ENCODE assay signal across 9 mouse cellular contexts in genomic region chr6:42348281-42349005, GRCm38 (mm10). TPM values are rescaled to one million over a fixed set of nuclear protein-coding genes. Genes with fewer than 3 reads are reported as not detected.
DNase-seq lines count a peak whose midpoint lies in the region; ATAC-seq and TF ChIP-seq lines count a peak whose summit lies in the region.
"Had no signal": no experiment of that assay in that cellular context is flagged by ENCODE, and none has a peak within 500 bp of the region (broad histone marks: within the 10 kb centered on the region; RNA-seq: fewer than 3 reads in every experiment).

No protein-coding gene starts in this region.

- no peak for TF ChIP-seq CTCF in lung, postnatal 0 days (IDR thresholded peaks at IDR 0.05)
- TF ChIP-seq CTCF in lung, adult 2 months (IDR thresholded peaks at IDR 0.05; ENCODE audit: insufficient read depth, low read length): no peak

- H3K4me2 ChIP-seq in lung, postnatal 0 days (replicated peaks; ENCODE audit: low read depth, low read length): peak overlapping the region; percentile 84
- peak overlapping the region; percentile 77; the same call in 1 of the 2 replicates for H3K4me2 ChIP-seq in forebrain, embryonic 11.5 days (ENCODE audit: low read depth, low read length, severe bottlenecking)
- H3K4me2 ChIP-seq in limb, embryonic 11.5 days (ENCODE audit: low read depth, severe bottlenecking): peak overlapping the region; percentile 82; the same call in 1 of the 2 replicates
- peak overlapping the region; percentile 94 for H3K4me2 ChIP-seq in stomach, embryonic 14.5 days (replicated peaks; ENCODE audit: low read depth, low read length)

- no peak overlapping the region for H3K9ac ChIP-seq in lung, postnatal 0 days (replicated peaks; ENCODE audit: low read depth)
- no peak overlapping the region; the same call in 1 of the 2 replicates for H3K9ac ChIP-seq in forebrain, embryonic 11.5 days (ENCODE audit: low read length)
- H3K9ac ChIP-seq in limb, embryonic 11.5 days (ENCODE audit: low read length): no peak overlapping the region
- no peak overlapping the region for H3K9ac ChIP-seq in stomach, embryonic 14.5 days (replicated peaks; ENCODE audit: low read depth, low read length)

- H3K4me1 ChIP-seq in lung, postnatal 0 days (ENCODE audit: insufficient read depth, low read depth, low read length): peaks cover 23% of the 10 kb centered on the region; the same call in 1 of the 2 replicates
- peaks cover 12% of the 10 kb centered on the region for H3K4me1 ChIP-seq in lung, adult 2 months (ENCODE audit: control insufficient read depth, insufficient read depth, low read length)
- peaks cover 5% of the 10 kb centered on the region for H3K4me1 ChIP-seq in forebrain, embryonic 11.5 days (replicated peaks; ENCODE audit: control insufficient read depth, insufficient read depth, low read length)
- peaks cover 15% of the 10 kb centered on the region for H3K4me1 ChIP-seq in limb, embryonic 11.5 days (ENCODE audit: control insufficient read depth, insufficient read depth, low read length)
- peaks cover 26% of the 10 kb centered on the region for H3K4me1 ChIP-seq in stomach, embryonic 14.5 days (ENCODE audit: control insufficient read depth, insufficient read depth, low read length)

- intact Hi-C loops in left cerebral cortex, postnatal 10 days (cut with DNase I): no loop called here

- 40% methylated on average over 12 of the region's 12 CpGs for WGBS in lung, postnatal 0 days
- WGBS in lung, adult 2 months: 43% methylated on average over 12 of the region's 12 CpGs
- WGBS in forebrain, embryonic 11.5 days: 32% methylated on average over 12 of the region's 12 CpGs
- WGBS in limb, embryonic 11.5 days: 37% methylated on average over 12 of the region's 12 CpGs
- 37% methylated on average over 12 of the region's 12 CpGs for WGBS in stomach, embryonic 14.5 days

- DNase-seq in lung, postnatal 0 days (ENCODE audit: low spot score): no peak
- no peak for DNase-seq in lung, adult 2 months
- no peak for DNase-seq in forebrain, embryonic 11.5 days (ENCODE audit: low spot score)
- DNase-seq in limb, embryonic 11.5 days (ENCODE audit: low spot score): peak; percentile 20
- no peak for DNase-seq in left cerebral cortex, postnatal 10 days (ENCODE audit: extremely low spot score in 1 of 2, low spot score in 2 of 2)
- DNase-seq in kidney, adult 11 months: no peak
- DNase-seq in B cell, adult 2 months: no peak

- no peak for TF ChIP-seq EP300 in lung, postnatal 0 days (IDR thresholded peaks at IDR 0.05)

- H3K27me3 ChIP-seq in lung, postnatal 0 days (replicated peaks; ENCODE audit: insufficient read depth, low read length): no peaks in the 10 kb centered on the region
- no peaks in the 10 kb centered on the region for H3K27me3 ChIP-seq in forebrain, embryonic 11.5 days (ENCODE audit: control insufficient read depth, insufficient read depth, low read length)
- no peaks in the 10 kb centered on the region for H3K27me3 ChIP-seq in limb, embryonic 11.5 days (ENCODE audit: control insufficient read depth, insufficient read depth, low read length)
- no peaks in the 10 kb centered on the region for H3K27me3 ChIP-seq in stomach, embryonic 14.5 days (ENCODE audit: control insufficient read depth, insufficient read depth, low read length)

- no peaks in the 10 kb centered on the region; the same call in 1 of the 2 replicates for H3K36me3 ChIP-seq in lung, postnatal 0 days (ENCODE audit: insufficient read depth, low read length)
- no peaks in the 10 kb centered on the region for H3K36me3 ChIP-seq in forebrain, embryonic 11.5 days (ENCODE audit: control insufficient read depth, insufficient read depth, low read length)
- no peaks in the 10 kb centered on the region for H3K36me3 ChIP-seq in limb, embryonic 11.5 days (ENCODE audit: control insufficient read depth, insufficient read depth, low read length)
- H3K36me3 ChIP-seq in stomach, embryonic 14.5 days (ENCODE audit: control insufficient read depth, insufficient read depth, low read length): peaks cover 15% of the 10 kb centered on the region; the same call in 1 of the 2 replicates

- H3K4me3 ChIP-seq in lung, postnatal 0 days (ENCODE audit: low read depth, low read length): peak overlapping the region; percentile 99; the same call in 1 of the 2 replicates
- H3K4me3 ChIP-seq in lung, adult 2 months (replicated peaks; ENCODE audit: extremely low read depth, low read depth, low read length): no peak overlapping the region
- peak overlapping the region; percentile 77; the same call in 1 of the 2 replicates for H3K4me3 ChIP-seq in forebrain, embryonic 11.5 days (ENCODE audit: low read depth, low read length)
- H3K4me3 ChIP-seq in limb, embryonic 11.5 days (ENCODE audit: low read depth, low read length): no peak overlapping the region
- H3K4me3 ChIP-seq in stomach, embryonic 14.5 days (ENCODE audit: low read depth, low read length): no peak overlapping the region

- H3K27ac ChIP-seq in lung, postnatal 0 days (ENCODE audit: low read length): peak overlapping the region; percentile 98; the same call in 1 of the 2 replicates
- H3K27ac ChIP-seq in forebrain, embryonic 11.5 days (ENCODE audit: low read depth, low read length): no peak overlapping the region; the same call in 1 of the 2 replicates
- no peak overlapping the region for H3K27ac ChIP-seq in limb, embryonic 11.5 days (replicated peaks; ENCODE audit: low read depth, low read length)
- H3K27ac ChIP-seq in stomach, embryonic 14.5 days (ENCODE audit: low read length): peak overlapping the region; percentile 99

- H3K9me3 ChIP-seq in lung, postnatal 0 days (ENCODE audit: low read length): no peaks in the 10 kb centered on the region
- no peaks in the 10 kb centered on the region for H3K9me3 ChIP-seq in forebrain, embryonic 11.5 days (ENCODE audit: control insufficient read depth, low read length)
- H3K9me3 ChIP-seq in limb, embryonic 11.5 days (ENCODE audit: control insufficient read depth, low read length): no peaks in the 10 kb centered on the region
- no peaks in the 10 kb centered on the region for H3K9me3 ChIP-seq in stomach, embryonic 14.5 days (ENCODE audit: control insufficient read depth, low read depth, low read length)

- ATAC-seq in lung, postnatal 0 days: no peak
- ATAC-seq in forebrain, embryonic 11.5 days (replicated peaks; ENCODE audit: low FRiP score): no peak
- no peak for ATAC-seq in limb, embryonic 11.5 days (ENCODE audit: insufficient number of reproducible peaks, low FRiP score, low TSS enrichment, low read depth)
- ATAC-seq in stomach, embryonic 14.5 days (ENCODE audit: insufficient number of reproducible peaks, insufficient read depth, low FRiP score, low read depth): no peak

- no peak for TF ChIP-seq POLR2A in lung, adult 2 months (IDR thresholded peaks at IDR 0.05; ENCODE audit: borderline replicate concordance, extremely low read depth, low read depth, low read length)

RNA-seq across cellular contexts. Expression of gene Zyx, which starts 1.0 kb away (rescaled TPM):
- polyA plus RNA-seq in lung, postnatal 0 days (2015; fragmentation: Nextera tagmentation; extraction: Ambion mirVana): 166 and 183 TPM in 2 replicates
- polyA plus RNA-seq in lung, adult 2 months (2012; rRNA removed): 311 and 352 TPM in 2 replicates
- polyA plus RNA-seq in forebrain, embryonic 11.5 days (2014; fragmentation: Nextera tagmentation; extraction: Ambion mirVana): 86.1 and 90.0 TPM in 2 replicates
- polyA plus RNA-seq in limb, embryonic 11.5 days (2014; fragmentation: Nextera tagmentation; extraction: Ambion mirVana): 97.7 and 101 TPM in 2 replicates
- polyA plus RNA-seq in stomach, embryonic 14.5 days (2014; fragmentation: Nextera tagmentation; extraction: Ambion mirVana): 112 and 117 TPM in 2 replicates
- total RNA-seq in left cerebral cortex, postnatal 10 days (2021): 10 to 100 TPM; 55.8 to 57.6 TPM

RNA-seq across cellular contexts. Expression of gene Fam131b, which starts 24.0 kb away (rescaled TPM):
- not detected in 2 replicates for polyA plus RNA-seq in lung, postnatal 0 days (2015; fragmentation: Nextera tagmentation; extraction: Ambion mirVana)
- polyA plus RNA-seq in lung, adult 2 months (2012; rRNA removed): 0.42 and 0.45 TPM in 2 replicates
- 2.8 and 3.0 TPM in 2 replicates for polyA plus RNA-seq in forebrain, embryonic 11.5 days (2014; fragmentation: Nextera tagmentation; extraction: Ambion mirVana)
- 0.85 and 0.89 TPM in 2 replicates for polyA plus RNA-seq in limb, embryonic 11.5 days (2014; fragmentation: Nextera tagmentation; extraction: Ambion mirVana)
- polyA plus RNA-seq in stomach, embryonic 14.5 days (2014; fragmentation: Nextera tagmentation; extraction: Ambion mirVana): 0.34 and 0.48 TPM in 2 replicates
- total RNA-seq in left cerebral cortex, postnatal 10 days (2021): 100 to 1,000 TPM; 123 to 133 TPM

RNA-seq across cellular contexts. Expression of gene Epha1, which starts 24.6 kb away (rescaled TPM):
- 21.8 TPM in 2 replicates for polyA plus RNA-seq in lung, postnatal 0 days (2015; fragmentation: Nextera tagmentation; extraction: Ambion mirVana)
- polyA plus RNA-seq in lung, adult 2 months (2012; rRNA removed): 22.4 and 26.7 TPM in 2 replicates
- polyA plus RNA-seq in forebrain, embryonic 11.5 days (2014; fragmentation: Nextera tagmentation; extraction: Ambion mirVana): 0.24 and 0.27 TPM in 2 replicates
- 2.5 and 4.6 TPM in 2 replicates for polyA plus RNA-seq in limb, embryonic 11.5 days (2014; fragmentation: Nextera tagmentation; extraction: Ambion mirVana)
- polyA plus RNA-seq in stomach, embryonic 14.5 days (2014; fragmentation: Nextera tagmentation; extraction: Ambion mirVana): 4.0 and 5.3 TPM in 2 replicates
- under 1 TPM; 0.22 to 0.26 TPM for total RNA-seq in left cerebral cortex, postnatal 10 days (2021)

RNA-seq across cellular contexts. Expression of gene Tas2r143, which starts 51.6 kb away (rescaled TPM):
- polyA plus RNA-seq in lung, postnatal 0 days (2015; fragmentation: Nextera tagmentation; extraction: Ambion mirVana): 0.15 TPM in 1 of 2 replicates, not detected in the other
- 0.63 and 0.92 TPM in 2 replicates for polyA plus RNA-seq in lung, adult 2 months (2012; rRNA removed)
- polyA plus RNA-seq in forebrain, embryonic 11.5 days (2014; fragmentation: Nextera tagmentation; extraction: Ambion mirVana): not detected in 2 replicates
- polyA plus RNA-seq in limb, embryonic 11.5 days (2014; fragmentation: Nextera tagmentation; extraction: Ambion mirVana): not detected in 2 replicates
- polyA plus RNA-seq in stomach, embryonic 14.5 days (2014; fragmentation: Nextera tagmentation; extraction: Ambion mirVana): not detected in 2 replicates
- total RNA-seq in left cerebral cortex, postnatal 10 days (2021): not detected

RNA-seq across cellular contexts. Expression of gene Tas2r135, which starts 56.8 kb away (rescaled TPM):
- 0.18 TPM in 1 of 2 replicates, not detected in the other for polyA plus RNA-seq in lung, postnatal 0 days (2015; fragmentation: Nextera tagmentation; extraction: Ambion mirVana)
- 0.50 TPM in 1 of 2 replicates, not detected in the other for polyA plus RNA-seq in lung, adult 2 months (2012; rRNA removed)
- polyA plus RNA-seq in forebrain, embryonic 11.5 days (2014; fragmentation: Nextera tagmentation; extraction: Ambion mirVana): not detected in 2 replicates
- polyA plus RNA-seq in limb, embryonic 11.5 days (2014; fragmentation: Nextera tagmentation; extraction: Ambion mirVana): not detected in 2 replicates
- polyA plus RNA-seq in stomach, embryonic 14.5 days (2014; fragmentation: Nextera tagmentation; extraction: Ambion mirVana): not detected in 2 replicates
- total RNA-seq in left cerebral cortex, postnatal 10 days (2021): not detected
- polyA plus RNA-seq: gonadal fat pad, adult 2 months had no signal

Comparison
In these comparisons a context has a peak if more than half of its experiments do, and no peak if none do; other contexts are left out.
1. H3K4me3 ChIP-seq: peak in lung, postnatal 0 days (single experiment) and forebrain, embryonic 11.5 days (single experiment); none in lung, adult 2 months (single experiment), limb, embryonic 11.5 days (single experiment) and stomach, embryonic 14.5 days (single experiment).
2. H3K27ac ChIP-seq: peak in lung, postnatal 0 days (single experiment) and stomach, embryonic 14.5 days (single experiment); none in forebrain, embryonic 11.5 days (single experiment) and limb, embryonic 11.5 days (single experiment).
3. Peak in every context shown above with its lines, with median percentiles within 50 percentile points of each other: H3K4me2 ChIP-seq.